Mouse (Mus musculus): ENCODE measurements at regions not wholly inside any gene's neighbourhood (a gene's known extent, or its start where the extent isn't known, plus 50 kb on each side); places are given as distances from the start of the nearest gene placed in this dataset.
A peak's percentile ranks its signal among the peaks of the same experiment; 100 is the strongest.

DNA sequence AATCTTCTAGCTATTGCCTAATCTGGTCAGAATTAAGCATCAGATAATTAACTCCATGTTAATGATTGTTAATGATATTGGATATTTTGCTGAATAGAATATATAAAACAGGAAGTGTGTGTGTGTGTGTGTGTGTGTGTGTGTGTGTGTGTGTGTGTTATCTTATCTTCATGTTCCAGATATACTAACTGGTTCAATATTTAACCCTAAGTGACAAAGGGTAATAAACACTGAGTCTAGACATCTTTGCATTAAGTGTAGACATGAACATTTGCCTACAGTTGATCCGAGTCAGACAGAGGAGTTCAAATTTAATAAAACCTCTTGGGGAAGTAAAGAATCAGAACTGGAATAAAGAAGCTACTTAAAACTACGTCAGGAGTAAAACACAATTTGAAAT is 161.6 kb downstream of the Fsip2 start:
- no peak overlapping the region for H3K4me2 ChIP-seq
- no peak overlapping the region for H3K4me3 ChIP-seq
- H3K9ac ChIP-seq = no peak overlapping the region
- 90% methylated on average over 2 of the region's 2 CpGs for WGBS
- H3K4me1 ChIP-seq (replicated peaks) = no peaks in the 10 kb centered on the region
- no peaks in the 10 kb centered on the region for H3K27me3 ChIP-seq
- ATAC-seq (ENCODE audit: low FRiP score, low read depth) = no peak
- no peak overlapping the region for H3K27ac ChIP-seq (replicated peaks)
- H3K9me3 ChIP-seq = no peaks in the 10 kb centered on the region
- H3K36me3 ChIP-seq = no peaks in the 10 kb centered on the region

DNA sequence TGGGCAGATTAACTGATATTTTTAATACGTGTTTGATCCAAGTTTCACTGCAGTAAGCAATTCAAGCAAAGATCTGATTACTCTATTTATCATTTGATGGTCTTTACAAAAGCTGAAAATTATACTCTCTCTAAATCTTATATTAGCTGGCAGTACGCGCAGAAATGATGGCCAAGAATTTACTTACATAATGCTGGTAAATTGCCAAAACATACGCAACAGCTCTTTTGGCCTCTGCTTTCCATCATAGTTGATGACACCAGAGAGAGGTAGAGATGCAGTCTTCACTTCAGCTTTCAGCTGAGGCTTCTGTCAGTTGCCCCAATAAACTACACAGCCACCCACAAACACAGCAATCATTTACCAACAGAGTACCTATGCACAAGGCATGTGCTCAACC is 182.9 kb downstream of the Fsip2 start:
- no peaks in the 10 kb centered on the region for H3K27me3 ChIP-seq
- H3K9ac ChIP-seq = no peak overlapping the region
- H3K4me1 ChIP-seq (replicated peaks) = peaks cover 9% of the 10 kb centered on the region
- H3K9me3 ChIP-seq = no peaks in the 10 kb centered on the region
- WGBS = 72% methylated on average over 4 of the region's 4 CpGs
- no peak overlapping the region for H3K27ac ChIP-seq (replicated peaks)
- no peak for ATAC-seq (ENCODE audit: low FRiP score, low read depth)
- no peak overlapping the region for H3K4me3 ChIP-seq
- no peak overlapping the region for H3K4me2 ChIP-seq
- H3K36me3 ChIP-seq = no peaks in the 10 kb centered on the region

- Histone ChIP-seq H3K4me1 (replicated peaks) (peaks cover 16% of the 10 kb centered on the region), H3K27ac (replicated peaks) (peak overlapping the region; percentile 72; the same call in 1 of the 2 replicates), H3K9me3 (no peaks in the 10 kb centered on the region), H3K36me3 (no peaks in the 10 kb centered on the region), H3K4me3 (no peak overlapping the region), H3K4me2 (no peak overlapping the region), H3K9ac (no peak overlapping the region), H3K27me3 (no peaks in the 10 kb centered on the region)
- peak; percentile 42; the same call in 1 of the 2 replicates for ATAC-seq (ENCODE audit: low FRiP score, low read depth)
- WGBS = 31% methylated on average over 2 of the region's 2 CpGs
Measured at GRCm38 (mm10) chr2:83130709-83131108, 187.3 kb downstream of the Fsip2 start.

GRCm38 (mm10) chr2:83131285-83131852 is 187.9 kb downstream of the Fsip2 start:
- no peak overlapping the region for H3K4me2 ChIP-seq
- no peaks in the 10 kb centered on the region for H3K36me3 ChIP-seq
- no peak overlapping the region for H3K4me3 ChIP-seq
- peak; percentile 68 for ATAC-seq (ENCODE audit: low FRiP score, low read depth)
- no peak overlapping the region for H3K9ac ChIP-seq
- no peaks in the 10 kb centered on the region for H3K9me3 ChIP-seq
- no peaks in the 10 kb centered on the region for H3K27me3 ChIP-seq
- WGBS = 35% methylated on average over 4 of the region's 4 CpGs
- peaks cover 16% of the 10 kb centered on the region for H3K4me1 ChIP-seq (replicated peaks)
- H3K27ac ChIP-seq (replicated peaks) = peak overlapping the region; percentile 72

DNA sequence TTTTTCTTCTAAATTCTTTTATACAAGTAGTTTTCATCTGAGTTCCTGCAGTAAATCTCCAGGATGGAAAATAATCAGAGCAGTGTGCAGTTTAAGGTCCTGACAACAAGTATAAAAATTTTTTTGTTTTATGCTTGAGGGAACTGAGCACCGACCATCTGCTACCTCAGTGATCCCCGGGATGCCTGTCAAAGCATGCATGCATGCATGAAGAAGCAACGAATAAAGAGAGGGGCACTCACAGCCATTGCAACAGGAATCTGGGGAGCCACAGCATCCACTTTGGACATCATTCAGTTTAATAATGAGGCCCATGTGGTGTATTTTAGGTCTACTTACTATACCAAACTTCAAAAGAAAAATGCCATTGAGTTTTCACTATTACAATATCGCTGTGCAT is 222.4 kb downstream of the Fsip2 start:
- 30% methylated on average over 4 of the region's 4 CpGs for WGBS
- Histone ChIP-seq H3K27me3 (no peaks in the 10 kb centered on the region), H3K9ac (no peak overlapping the region), H3K36me3 (no peaks in the 10 kb centered on the region), H3K4me1 (replicated peaks) (no peaks in the 10 kb centered on the region), H3K4me3 (no peak overlapping the region), H3K9me3 (no peaks in the 10 kb centered on the region), H3K27ac (replicated peaks) (no peak overlapping the region), H3K4me2 (no peak overlapping the region)
- ATAC-seq (ENCODE audit: low FRiP score, low read depth) = peak; percentile 74

Data from hindbrain, embryonic 15.5 days (tissue).